Mouse (Mus musculus) adrenal gland, postnatal 25 days (tissue): ENCODE data around the gene Olfr885. TPM values are rescaled to one million over a fixed set of nuclear protein-coding genes. Genes with fewer than 3 reads are reported as not detected.

Source experiments
- DNase-seq: peaks from one replicate; pipeline ENCODE4 v3.0.0; 2021; ENCODE audit warnings: mixed read lengths
- long read RNA-seq: library from polyadenylated mRNA; stranded (forward); transcript quantifications from one replicate; pipeline ENCODE4 v2.0.0, GENCODE M21; 2021
- total RNA-seq: library from RNA; stranded (reverse); gene quantifications from 2 replicates; pipeline ENCODE4 v1.2.3, GENCODE M21; 2021

Olfr885 gene
- total RNA-seq = not detected in 2 replicates
- long read RNA-seq = 0 reads

GRCm38 (mm10) chr9:38061022-38061421, at the start of gene Olfr885:
Olfr885 (plus strand) TSS chr9:38061322.
- no peak for DNase-seq

GRCm38 (mm10) chr9:38025508-38025907, 35.6 kb upstream of the Olfr885 start, which contains the start of gene Olfr883:
Olfr883 (plus strand) TSS chr9:38025808.
- no peak for DNase-seq

- no peak for DNase-seq
Observed at GRCm38 (mm10) chr9:38046255-38046654, 14.9 kb upstream of the Olfr885 start, which contains the start of gene Olfr884. Olfr884 (plus strand) TSS chr9:38046555.

GRCm38 (mm10) chr9:38083772-38084171, 22.6 kb downstream of the Olfr885 start, which contains the start of gene Olfr887:
Olfr887 (plus strand) TSS chr9:38084072.
- DNase-seq = no peak

GRCm38 (mm10) chr9:38107828-38108227, 46.7 kb downstream of the Olfr885 start, which contains the start of gene Olfr888:
Olfr888 (plus strand) TSS chr9:38108128.
- no peak for DNase-seq

Other genes starting within 250 kb of the Olfr885 start
- 1.5 TPM in 2 replicates for gene Olfr877, start 207.1 kb upstream of the Olfr885 start, total RNA-seq
- not detected in 2 replicates for gene Olfr145, start 164.6 kb upstream of the Olfr885 start, total RNA-seq
- not detected in 2 replicates for gene Olfr878, start 143.5 kb upstream of the Olfr885 start, total RNA-seq
- gene Olfr881, start 69.5 kb upstream of the Olfr885 start, total RNA-seq = not detected in 2 replicates
- gene Olfr883, start 35.5 kb upstream of the Olfr885 start, total RNA-seq = not detected in 2 replicates
- gene Olfr884, start 14.8 kb upstream of the Olfr885 start, total RNA-seq = not detected in 2 replicates
- not detected in 2 replicates for gene Olfr887, start 22.8 kb downstream of the Olfr885 start, total RNA-seq
- not detected in 2 replicates for gene Olfr888, start 46.8 kb downstream of the Olfr885 start, total RNA-seq
- 0.12 TPM in 1 of 2 replicates, not detected in the other for gene Olfr889, start 53.9 kb downstream of the Olfr885 start, total RNA-seq
- gene Olfr890, start 81.2 kb downstream of the Olfr885 start, total RNA-seq = not detected in 2 replicates
- gene Olfr891, start 119.5 kb downstream of the Olfr885 start, total RNA-seq = not detected in 2 replicates
- not detected in 2 replicates for gene Olfr893, start 147.0 kb downstream of the Olfr885 start, total RNA-seq
- not detected in 2 replicates for gene Olfr894, start 156.7 kb downstream of the Olfr885 start, total RNA-seq
- gene Olfr143, start 191.5 kb downstream of the Olfr885 start, total RNA-seq = not detected in 2 replicates
- gene Olfr895, start 206.5 kb downstream of the Olfr885 start, total RNA-seq = not detected in 2 replicates
- not detected in 2 replicates for gene Olfr896-ps1, start 229.8 kb downstream of the Olfr885 start, total RNA-seq